Comparison of ENCODE assay signal across 8 mouse cellular contexts in genomic region chr5:123134875-123135382, GRCm38 (mm10). TPM values are rescaled to one million over a fixed set of nuclear protein-coding genes. Genes with fewer than 3 reads are reported as not detected.
DNase-seq lines count a peak whose midpoint lies in the region; ATAC-seq and TF ChIP-seq lines count a peak whose summit lies in the region.

No protein-coding gene starts in this region.

- no peak for ATAC-seq in liver, embryonic 15.5 days (ENCODE audit: insufficient read depth)
- ATAC-seq in cerebellum, adult (ENCODE audit: insufficient number of reproducible peaks, low FRiP score, low TSS enrichment) = no peak
- no peak for ATAC-seq in frontal cortex, adult (ENCODE audit: low TSS enrichment)

- peak overlapping the region; percentile 64 for H3K9ac ChIP-seq in liver, embryonic 15.5 days

- no peaks in the 10 kb centered on the region for H3K27me3 ChIP-seq in testis, adult 2 months (ENCODE audit: control insufficient read depth, insufficient read depth, low read length)
- peaks cover 15% of the 10 kb centered on the region for H3K27me3 ChIP-seq in liver, embryonic 15.5 days

- H3K36me3 ChIP-seq in testis, adult 2 months (ENCODE audit: control insufficient read depth, insufficient read depth, low read length) = no peaks in the 10 kb centered on the region
- peaks cover 26% of the 10 kb centered on the region for H3K36me3 ChIP-seq in liver, embryonic 15.5 days (replicated peaks)

- H3K27ac ChIP-seq in gastrocnemius, adult 2 months = peak overlapping the region; percentile 98
- peak overlapping the region; percentile 58 for H3K27ac ChIP-seq in testis, adult 2 months (ENCODE audit: control insufficient read depth, insufficient read depth, low read depth, low read length)
- H3K27ac ChIP-seq in liver, embryonic 15.5 days (replicated peaks) = peak overlapping the region; percentile 99

- no peak for TF ChIP-seq CTCF in gastrocnemius, adult 2 months (IDR thresholded peaks at IDR 0.05)
- TF ChIP-seq CTCF in testis, adult 2 months (IDR thresholded peaks at IDR 0.05; ENCODE audit: control insufficient read depth, insufficient read depth, insufficient replicate concordance, low read depth, low read length) = no peak

- peak overlapping the region; percentile 88 for H3K4me3 ChIP-seq in gastrocnemius, adult 2 months
- H3K4me3 ChIP-seq in testis, adult 2 months (ENCODE audit: control insufficient read depth, low read depth, low read length) = peak overlapping the region; percentile 63
- H3K4me3 ChIP-seq in liver, embryonic 15.5 days (replicated peaks) = peak overlapping the region; percentile 95

- peaks cover 59% of the 10 kb centered on the region for H3K4me1 ChIP-seq in testis, adult 2 months (ENCODE audit: control insufficient read depth, insufficient read depth, low read length)
- H3K4me1 ChIP-seq in liver, embryonic 15.5 days (replicated peaks) = peaks cover 87% of the 10 kb centered on the region

- H3K9me3 ChIP-seq in liver, embryonic 15.5 days (replicated peaks) = no peaks in the 10 kb centered on the region

- DNase-seq in gastrocnemius, adult 2 months = peak; percentile 23
- DNase-seq in gastrocnemius, postnatal 4 days (ENCODE audit: low spot score in 2 of 2) = no peak
- DNase-seq in testis, postnatal 14 days (ENCODE audit: low spot score) = no peak
- no peak for DNase-seq in layer of hippocampus, postnatal 10 days (ENCODE audit: low spot score in 2 of 2)

- 48% methylated on average over 8 of the region's 8 CpGs for WGBS in liver, embryonic 15.5 days (ENCODE audit: insufficient replicate concordance)

- H3K4me2 ChIP-seq in liver, embryonic 15.5 days = peak overlapping the region; percentile 99

- no peak for TF ChIP-seq POLR2A in testis, adult 2 months (IDR thresholded peaks at IDR 0.05; ENCODE audit: control insufficient read depth, low read depth, low read length)

- intact Hi-C loops in gastrocnemius, adult 2 months (cut with DNase I) = no loop called here

RNA-seq across cellular contexts. Expression of gene Rhof, which starts 2.4 kb away (rescaled TPM):
- under 1 TPM; 0.28 to 0.36 TPM for total RNA-seq in gastrocnemius, adult 2 months (2021)
- under 1 TPM; 0.91 to 0.93 TPM for total RNA-seq in gastrocnemius, postnatal 4 days (2021)
- 0.78 and 1.1 TPM in 2 replicates for polyA plus RNA-seq in testis, adult 2 months (2012; rRNA removed)
- polyA plus RNA-seq in liver, embryonic 15.5 days (2015; fragmentation: Nextera tagmentation; extraction: Ambion mirVana) = 1.7 and 2.1 TPM in 2 replicates
- 10 to 100 TPM; 40.9 to 46.6 TPM for total RNA-seq in layer of hippocampus, postnatal 10 days (2021)

RNA-seq across cellular contexts. Expression of gene Setd1b, which starts 7.1 kb away (rescaled TPM):
- total RNA-seq in gastrocnemius, adult 2 months (2021) = 10 to 100 TPM in 1 of 2 experiments, 1 to 10 TPM in 1; 9.8 to 11.3 TPM
- total RNA-seq in gastrocnemius, postnatal 4 days (2021) = 10 to 100 TPM; 21.0 to 21.4 TPM
- 11.3 and 13.7 TPM in 2 replicates for polyA plus RNA-seq in testis, adult 2 months (2012; rRNA removed)
- 3.9 and 4.2 TPM in 2 replicates for polyA plus RNA-seq in liver, embryonic 15.5 days (2015; fragmentation: Nextera tagmentation; extraction: Ambion mirVana)
- total RNA-seq in layer of hippocampus, postnatal 10 days (2021) = 10 to 100 TPM; 31.7 to 35.0 TPM

RNA-seq across cellular contexts. Expression of gene Psmd9, which starts 34.3 kb away (rescaled TPM):
- total RNA-seq in gastrocnemius, adult 2 months (2021) = 10 to 100 TPM; 13.3 to 16.9 TPM
- total RNA-seq in gastrocnemius, postnatal 4 days (2021) = 10 to 100 TPM; 28.3 to 32.2 TPM
- polyA plus RNA-seq in testis, adult 2 months (2012; rRNA removed) = 36.3 and 37.1 TPM in 2 replicates
- polyA plus RNA-seq in liver, embryonic 15.5 days (2015; fragmentation: Nextera tagmentation; extraction: Ambion mirVana) = 70.1 and 77.2 TPM in 2 replicates
- total RNA-seq in layer of hippocampus, postnatal 10 days (2021) = 10 to 100 TPM; 31.4 to 39.8 TPM

RNA-seq across cellular contexts. Expression of gene Hpd, which starts 47.6 kb away (rescaled TPM):
- total RNA-seq in gastrocnemius, adult 2 months (2021) = not detected
- total RNA-seq in gastrocnemius, postnatal 4 days (2021) = 1 to 10 TPM in 1 of 2 experiments, under 1 TPM in 1; 0.42 to 2.4 TPM
- polyA plus RNA-seq in testis, adult 2 months (2012; rRNA removed) = 1.7 TPM in 2 replicates
- 61.7 and 87.5 TPM in 2 replicates for polyA plus RNA-seq in liver, embryonic 15.5 days (2015; fragmentation: Nextera tagmentation; extraction: Ambion mirVana)
- total RNA-seq in layer of hippocampus, postnatal 10 days (2021) = under 1 TPM in 1 of 2 experiments, not detected in 1; 0.55 TPM

Comparison
In these comparisons a context has a peak if more than half of its experiments do, and no peak if none do; other contexts are left out.
1. RNA of gene Rhof, which starts 2.4 kb away (total RNA-seq): 40.9 to 46.6 TPM in layer of hippocampus, postnatal 10 days; 0.91 to 0.93 TPM in gastrocnemius, postnatal 4 days and 0.28 to 0.36 TPM in gastrocnemius, adult 2 months; every median in the first group is over 10 times any median in the second.
2. Peak in every context shown above with its lines, with median percentiles within 50 percentile points of each other: H3K27ac ChIP-seq and H3K4me3 ChIP-seq.